ENCODE assay signal across 17 mouse cellular contexts in the genomic region with DNA sequence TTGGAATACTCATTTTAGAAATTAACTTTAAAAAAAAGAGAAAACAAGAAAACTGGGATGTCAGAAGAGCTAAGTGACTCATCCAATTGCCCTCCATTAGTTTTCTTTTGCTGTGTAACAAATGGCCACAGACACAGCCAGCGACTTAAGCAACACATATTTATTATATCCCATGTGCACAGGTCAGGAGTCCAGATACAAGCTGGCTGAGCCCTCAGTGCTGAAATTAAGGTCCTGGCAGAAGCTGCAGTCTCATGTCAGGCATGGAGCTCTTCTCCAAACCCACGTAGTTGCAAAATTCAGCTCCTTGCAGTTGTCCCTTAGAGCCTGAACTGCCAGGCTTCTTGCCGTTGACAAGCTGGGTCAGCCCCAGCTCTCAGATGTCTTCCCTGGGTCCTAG.
"Had no signal": no experiment of that assay in that cellular context is flagged by ENCODE, and none has a peak within 500 bp of the region (broad histone marks: within the 10 kb centered on the region; RNA-seq: fewer than 3 reads in every experiment).

No protein-coding gene starts in this region.

- H3K27ac ChIP-seq: kidney, embryonic 15.5 days; left cerebral cortex, adult 2 months; limb, embryonic 15.5 days; liver, embryonic 13.5 days; macrophage; midbrain, embryonic 15.5 days; neural tube, embryonic 12.5 days; stomach, embryonic 15.5 days had no signal

- H3K4me2 ChIP-seq: kidney, embryonic 15.5 days; limb, embryonic 15.5 days; liver, embryonic 13.5 days; midbrain, embryonic 11.5 days; midbrain, embryonic 15.5 days; neural tube, embryonic 12.5 days; stomach, embryonic 15.5 days had no signal

- H3K36me3 ChIP-seq: kidney, embryonic 15.5 days; limb, embryonic 15.5 days; liver, embryonic 13.5 days; midbrain, embryonic 15.5 days; neural tube, embryonic 12.5 days; stomach, embryonic 15.5 days had no signal

- H3K9ac ChIP-seq: kidney, embryonic 15.5 days; limb, embryonic 15.5 days; liver, embryonic 13.5 days; liver, postnatal 0 days; midbrain, embryonic 15.5 days; neural tube, embryonic 12.5 days; stomach, embryonic 15.5 days had no signal

- ATAC-seq: liver, postnatal 0 days; midbrain, embryonic 15.5 days had no signal

- H3K9me3 ChIP-seq: kidney, embryonic 15.5 days; limb, embryonic 15.5 days; liver, embryonic 13.5 days; midbrain, embryonic 15.5 days; neural tube, embryonic 12.5 days; stomach, embryonic 15.5 days had no signal

- DNase-seq: kidney, adult 18-20 months; kidney, postnatal 25 days; liver, embryonic 13.5 days; liver, postnatal 0 days; retina, postnatal 1 day; right cerebral cortex, postnatal 4 days; thymus, adult 2 months; thymus, postnatal 36 days had no signal

- H3K27me3 ChIP-seq: kidney, embryonic 15.5 days; limb, embryonic 15.5 days; liver, embryonic 13.5 days; midbrain, embryonic 15.5 days; neural tube, embryonic 12.5 days; stomach, embryonic 15.5 days had no signal

- H3K4me1 ChIP-seq: liver, embryonic 13.5 days; megakaryocyte, embryonic 14.5 days; neural tube, embryonic 12.5 days; stomach, embryonic 15.5 days had no signal

- H3K4me3 ChIP-seq: kidney, embryonic 15.5 days; left cerebral cortex, adult 2 months; limb, embryonic 15.5 days; liver, embryonic 13.5 days; megakaryocyte, embryonic 14.5 days; midbrain, embryonic 15.5 days; neural tube, embryonic 12.5 days; stomach, embryonic 15.5 days had no signal
